Mouse (Mus musculus): ENCODE data around the gene Adgrf1.

DNA sequence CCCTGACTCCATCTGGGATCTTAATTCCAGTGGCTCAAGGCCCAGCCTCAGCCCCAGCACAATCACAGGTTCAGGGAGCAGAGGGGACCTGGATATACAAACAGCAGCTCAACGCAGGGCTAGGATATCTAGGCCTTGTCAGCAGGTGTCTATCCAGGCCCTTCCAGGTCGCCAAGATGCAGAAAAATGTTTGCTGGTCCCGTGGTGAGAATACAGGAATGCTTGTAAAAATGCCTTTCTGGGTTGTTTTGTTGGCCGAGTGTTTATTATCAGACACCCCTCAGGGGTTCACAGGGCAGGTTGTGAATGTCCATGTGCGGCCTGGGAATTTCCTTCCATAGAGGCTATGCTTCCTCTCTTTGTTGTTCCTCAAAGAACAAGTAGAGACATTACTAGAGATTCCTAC lies 98.0 kb downstream of the Adgrf1 start:
- no peak for TF ChIP-seq CTCF (conservative IDR thresholded peaks at IDR 0.05 in 1 of 2, IDR thresholded peaks at IDR 0.05 in 1 of 2; ENCODE audit: low read depth in 2 of 2, low read length in 2 of 2)
- TF ChIP-seq MXI1 (IDR thresholded peaks at IDR 0.05; ENCODE audit: low read depth, low read length), result no peak
- no peak for TF ChIP-seq POLR2A (IDR thresholded peaks at IDR 0.05; ENCODE audit: low read depth, low read length)
- no peak for TF ChIP-seq GABPA (IDR thresholded peaks at IDR 0.05; ENCODE audit: insufficient replicate concordance, low read depth, low read length)
- TF ChIP-seq MAX (IDR thresholded peaks at IDR 0.05; ENCODE audit: low read length), result no peak
- TF ChIP-seq USF2 (conservative IDR thresholded peaks at IDR 0.05; ENCODE audit: low read depth, low read length), result no peak
- TF ChIP-seq CHD1 (IDR thresholded peaks at IDR 0.05; ENCODE audit: low read depth, low read length), result no peak
- TF ChIP-seq POLR2AphosphoS2 (IDR thresholded peaks at IDR 0.05; ENCODE audit: low read depth, low read length), result no peak
- no peak for TF ChIP-seq ETS1 (conservative IDR thresholded peaks at IDR 0.05; ENCODE audit: low read depth, low read length)
- TF ChIP-seq RCOR1 (conservative IDR thresholded peaks at IDR 0.05; ENCODE audit: low read depth, low read length), result no peak
- TF ChIP-seq ZKSCAN1 (IDR thresholded peaks at IDR 0.05; ENCODE audit: borderline replicate concordance, low read depth, low read length), result no peak
- no peak for TF ChIP-seq RAD21 (IDR thresholded peaks at IDR 0.05; ENCODE audit: low read depth, low read length)
